Mouse (Mus musculus): ENCODE results near the gene Slc38a9. TPM values are rescaled to one million over a fixed set of nuclear protein-coding genes. Genes with fewer than 3 reads are reported as not detected.

Slc38a9 gene
- total and polyA plus RNA-seq, 3 experiments: 10.8 to 14.1 TPM; not detected in 1

- H3K36me3 ChIP-seq (ENCODE audit: control insufficient read depth in 1 of 2, insufficient read depth in 2 of 2, low read length in 2 of 2): peaks cover 4 to 7% of the 10 kb centered on the region in 2 experiments; a peak in 3 of 4 replicates
- no peak overlapping the region for H3K4me3 ChIP-seq (ENCODE audit: control insufficient read depth in 1 of 2, insufficient read depth in 1 of 2, low read depth in 2 of 2, low read length in 2 of 2)
- no peak overlapping the region for H3K27ac ChIP-seq (ENCODE audit: control insufficient read depth, low read depth, low read length)
Observed at GRCm38 (mm10) chr13:112667215-112667614, 6.7 kb downstream of the Slc38a9 start.

DNA sequence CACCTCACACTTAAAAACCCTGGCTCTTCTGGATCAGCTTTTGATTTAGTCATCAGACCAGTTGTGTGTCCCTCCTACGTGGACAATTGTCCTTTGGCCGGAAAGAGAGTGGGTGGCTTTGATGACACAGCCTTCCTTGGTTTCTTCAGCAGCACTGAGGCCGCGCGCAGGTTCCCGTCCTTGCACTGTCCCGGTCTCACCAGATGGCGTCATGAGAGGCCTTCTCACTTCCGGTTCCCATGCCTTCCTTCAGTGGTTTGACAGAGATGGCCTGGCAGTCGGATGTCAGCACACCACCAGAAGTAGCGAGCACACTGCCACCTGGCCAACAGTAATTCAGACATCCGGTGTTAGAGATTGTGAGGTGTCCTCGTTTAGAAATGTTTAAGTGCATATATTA lies 11.2 kb downstream of the Slc38a9 start:
- H3K4me3 ChIP-seq (ENCODE audit: control insufficient read depth in 1 of 2, insufficient read depth in 1 of 2, low read depth in 2 of 2, low read length in 2 of 2): no peak overlapping the region
- H3K36me3 ChIP-seq (ENCODE audit: control insufficient read depth in 1 of 2, insufficient read depth in 2 of 2, low read length in 2 of 2): peaks cover 8 to 19% of the 10 kb centered on the region in 2 experiments; a peak in 3 of 4 replicates

More at GRCm38 (mm10) chr13:112667215-112667614, 6.7 kb downstream of the Slc38a9 start:
- 0 out of 2 replicates have a peak, but pooled peaks cover 3% of the 10 kb centered on the region for H3K79me2 ChIP-seq (ENCODE audit: control insufficient read depth, insufficient read depth, low read length, poor library complexity)
- no peak overlapping the region for H3K9ac ChIP-seq (ENCODE audit: control insufficient read depth, low read depth, low read length, poor library complexity, severe bottlenecking)
- DNase-seq (ENCODE audit: low read depth, low spot score): no peak
- H3K4me1 ChIP-seq (ENCODE audit: control insufficient read depth in 1 of 2, insufficient read depth in 2 of 2, low read length in 2 of 2): peaks cover 0 to 6% of the 10 kb centered on the region in 2 experiments; a peak in 3 of 4 replicates
- TF ChIP-seq CHD2 (IDR thresholded peaks at IDR 0.05; ENCODE audit: low read length): no peak
- TF ChIP-seq ELF1 (IDR thresholded peaks at IDR 0.05; ENCODE audit: low read depth, low read length): no peak
- TF ChIP-seq RAD21 (IDR thresholded peaks at IDR 0.05; ENCODE audit: low read depth, low read length): no peak
- no peak for TF ChIP-seq KAT2A (conservative IDR thresholded peaks at IDR 0.05; ENCODE audit: low read depth, low read length)
- no peaks in the 10 kb centered on the region for H3K27me3 ChIP-seq (ENCODE audit: control insufficient read depth in 1 of 2, insufficient read depth in 2 of 2, low read length in 2 of 2)
- no peaks in the 10 kb centered on the region for H3K9me3 ChIP-seq (replicated peaks; ENCODE audit: insufficient read depth, low read length)

DNA sequence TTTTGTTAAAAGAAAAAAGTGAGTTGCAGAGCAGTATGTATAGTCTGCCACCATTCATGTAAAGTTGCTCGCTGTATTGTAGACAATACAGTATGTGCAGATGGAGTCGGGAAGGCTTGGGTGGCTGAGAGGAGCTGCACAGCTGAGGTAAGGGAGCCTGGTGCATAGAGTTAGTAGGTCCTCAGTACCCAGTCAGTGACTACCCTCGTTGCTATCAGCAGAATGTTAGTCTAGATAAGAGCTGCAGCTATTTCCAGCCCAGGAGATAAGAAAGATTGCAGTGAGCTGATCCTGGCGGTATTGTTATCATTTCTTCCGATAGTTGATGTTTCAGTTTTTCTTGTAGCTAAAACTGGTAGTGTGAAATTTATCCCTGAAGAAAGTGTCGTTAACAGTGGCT lies 12.2 kb downstream of the Slc38a9 start:
- Histone ChIP-seq H3K27me3 (ENCODE audit: control insufficient read depth in 1 of 2, insufficient read depth in 2 of 2, low read length in 2 of 2) (no peaks in the 10 kb centered on the region), H3K79me2 (ENCODE audit: control insufficient read depth, insufficient read depth, low read length, poor library complexity) (no peaks in the 10 kb centered on the region), H3K9me3 (replicated peaks; ENCODE audit: insufficient read depth, low read length) (no peaks in the 10 kb centered on the region), H3K27ac (ENCODE audit: control insufficient read depth, low read depth, low read length) (peak overlapping the region; percentile 40), H3K4me1 (ENCODE audit: control insufficient read depth in 1 of 2, insufficient read depth in 2 of 2, low read length in 2 of 2) (peaks cover 5 to 13% of the 10 kb centered on the region in 2 experiments), H3K36me3 (ENCODE audit: control insufficient read depth in 1 of 2, insufficient read depth in 2 of 2, low read length in 2 of 2) (peaks cover 8 to 19% of the 10 kb centered on the region in 2 experiments; a peak in 3 of 4 replicates), H3K9ac (ENCODE audit: control insufficient read depth, low read depth, low read length, poor library complexity, severe bottlenecking) (no peak overlapping the region; the same call in 1 of the 2 replicates), H3K4me3 (ENCODE audit: control insufficient read depth in 1 of 2, insufficient read depth in 1 of 2, low read depth in 2 of 2, low read length in 2 of 2) (no peak overlapping the region)
- DNase-seq (ENCODE audit: low read depth, low spot score): peak; percentile 28
- TF ChIP-seq ETS1 (IDR thresholded peaks at IDR 0.05; ENCODE audit: low read depth, low read length) (peak; percentile 79), E2F4 (IDR thresholded peaks at IDR 0.05; ENCODE audit: borderline replicate concordance, low read depth, low read length) (no peak), POLR2AphosphoS2 (IDR thresholded peaks at IDR 0.05; ENCODE audit: low read length) (no peak), MAFK (IDR thresholded peaks at IDR 0.05; ENCODE audit: borderline replicate concordance, low read depth, low read length) (no peak), EP300 (IDR thresholded peaks at IDR 0.05; ENCODE audit: low read depth in 1 of 2, low read length in 2 of 2) (peak; percentile 76 to 79), TAL1 (IDR thresholded peaks at IDR 0.05; ENCODE audit: low read length) (no peak), RCOR1 (IDR thresholded peaks at IDR 0.05; ENCODE audit: low read depth, low read length) (peak; percentile 49; the same call in 1 of the 2 replicates), MXI1 (IDR thresholded peaks at IDR 0.05; ENCODE audit: low read depth, low read length) (no peak), MAX (IDR thresholded peaks at IDR 0.05; ENCODE audit: low read length) (no peak), BHLHE40 (IDR thresholded peaks at IDR 0.05; ENCODE audit: borderline replicate concordance, low read depth, low read length) (no peak), UBTF (IDR thresholded peaks at IDR 0.05; ENCODE audit: borderline replicate concordance, insufficient read depth, low read depth, low read length) (no peak), GABPA (IDR thresholded peaks at IDR 0.05; ENCODE audit: low read depth, low read length) (no peak), TCF12 (IDR thresholded peaks at IDR 0.05; ENCODE audit: low read depth, low read length) (peak; percentile 79), JUND (IDR thresholded peaks at IDR 0.05; ENCODE audit: low read depth, low read length) (no peak), CHD1 (IDR thresholded peaks at IDR 0.05; ENCODE audit: low read depth, low read length) (no peak), SIN3A (IDR thresholded peaks at IDR 0.05; ENCODE audit: low read length) (no peak), MEF2A (IDR thresholded peaks at IDR 0.05; ENCODE audit: extremely low read depth, insufficient replicate concordance, low read depth, low read length, poor library complexity, severe bottlenecking) (peak; percentile 98)

More for the DNA sequence above, 11.2 kb downstream of the Slc38a9 start:
- Histone ChIP-seq H3K9ac (ENCODE audit: control insufficient read depth, low read depth, low read length, poor library complexity, severe bottlenecking) (no peak overlapping the region), H3K4me1 (ENCODE audit: control insufficient read depth in 1 of 2, insufficient read depth in 2 of 2, low read length in 2 of 2) (peaks cover 5 to 13% of the 10 kb centered on the region in 2 experiments), H3K27me3 (ENCODE audit: control insufficient read depth in 1 of 2, insufficient read depth in 2 of 2, low read length in 2 of 2) (no peaks in the 10 kb centered on the region), H3K27ac (ENCODE audit: control insufficient read depth, low read depth, low read length) (no peak overlapping the region), H3K79me2 (ENCODE audit: control insufficient read depth, insufficient read depth, low read length, poor library complexity) (no peaks in the 10 kb centered on the region), H3K9me3 (replicated peaks; ENCODE audit: insufficient read depth, low read length) (no peaks in the 10 kb centered on the region)
- no peak for TF ChIP-seq JUND (IDR thresholded peaks at IDR 0.05; ENCODE audit: low read depth, low read length)
- no peak for TF ChIP-seq CHD2 (IDR thresholded peaks at IDR 0.05; ENCODE audit: low read length)
- no peak for TF ChIP-seq RCOR1 (IDR thresholded peaks at IDR 0.05; ENCODE audit: low read depth, low read length)
- TF ChIP-seq RAD21 (IDR thresholded peaks at IDR 0.05; ENCODE audit: low read depth, low read length): no peak
- TF ChIP-seq MEF2A (IDR thresholded peaks at IDR 0.05; ENCODE audit: extremely low read depth, insufficient replicate concordance, low read depth, low read length, poor library complexity, severe bottlenecking): no peak
- no peak for TF ChIP-seq USF2 (IDR thresholded peaks at IDR 0.05; ENCODE audit: borderline replicate concordance in 1 of 2, insufficient read depth in 1 of 2, low read depth in 1 of 2, low read length in 2 of 2)
- TF ChIP-seq KAT2A (conservative IDR thresholded peaks at IDR 0.05; ENCODE audit: low read depth, low read length): no peak
- no peak for TF ChIP-seq SIN3A (IDR thresholded peaks at IDR 0.05; ENCODE audit: low read length)
- TF ChIP-seq TAL1 (IDR thresholded peaks at IDR 0.05; ENCODE audit: low read length): no peak
- no peak for TF ChIP-seq E2F4 (IDR thresholded peaks at IDR 0.05; ENCODE audit: borderline replicate concordance, low read depth, low read length)
- TF ChIP-seq ZNF384 (IDR thresholded peaks at IDR 0.05; ENCODE audit: low read depth, low read length): no peak
- TF ChIP-seq TCF12 (IDR thresholded peaks at IDR 0.05; ENCODE audit: low read depth, low read length): no peak
- TF ChIP-seq ZMIZ1 (IDR thresholded peaks at IDR 0.05; ENCODE audit: low read depth, low read length): no peak
- TF ChIP-seq ELF1 (IDR thresholded peaks at IDR 0.05; ENCODE audit: low read depth, low read length): no peak
- no peak for TF ChIP-seq TBP (IDR thresholded peaks at IDR 0.05; ENCODE audit: low read depth, low read length)
- DNase-seq (ENCODE audit: low read depth, low spot score): no peak

Measured in MEL (cell line).